Mouse (Mus musculus) heart, embryonic 14.5 days (tissue): ENCODE measurements at regions not wholly inside any gene's neighbourhood (a gene's known extent, or its start where the extent isn't known, plus 50 kb on each side); places are given as distances from the start of the nearest gene placed in this dataset.

Source experiments
- ATAC-seq: fragments of 200-750 bp; cut with Nextera tagmentation; 2 replicates; pipeline ENCODE4 v1.8.0; 2017; ENCODE audit warnings: low read depth, moderate TSS enrichment; ENCODE audit not compliant: insufficient number of reproducible peaks, insufficient read depth, low FRiP score
- H3K27ac ChIP-seq, 2 experiments: fragments of 200-500 bp in 1 of 2; fragments of 300-500 bp in 1 of 2; sonication (generic) in 1 of 2; replicated peaks in 1 of 2; 2 replicates each; pipeline ENCODE4 v1.5.1; 2012 to 2014; ENCODE audit warnings: low read depth in 2 of 2, low read length in 2 of 2, control low read depth in 1 of 2, mild to moderate bottlenecking in 1 of 2, mixed read lengths in 1 of 2; ENCODE audit not compliant: control insufficient read depth in 1 of 2, insufficient read depth in 1 of 2
- H3K27me3 ChIP-seq: fragments of 300-500 bp; sonication (generic); 2 replicates; pipeline ENCODE4 v1.6.1; 2014; ENCODE audit warnings: mild to moderate bottlenecking, low read length, control low read depth; ENCODE audit not compliant: control insufficient read depth, insufficient read depth
- H3K36me3 ChIP-seq: fragments of 300-500 bp; sonication (generic); 2 replicates; pipeline ENCODE4 v1.6.1; 2014; ENCODE audit warnings: mild to moderate bottlenecking, control low read depth, low read length, mixed read lengths; ENCODE audit not compliant: control insufficient read depth, insufficient read depth
- H3K4me1 ChIP-seq, 2 experiments: fragments of 200-500 bp in 1 of 2; fragments of 300-500 bp in 1 of 2; sonication (generic) in 1 of 2; 2 replicates each; pipeline ENCODE4 v1.6.1; 2012 to 2014; ENCODE audit warnings: low read length in 2 of 2, control low read depth in 1 of 2, mixed read lengths in 1 of 2; ENCODE audit not compliant: control insufficient read depth in 2 of 2, insufficient read depth in 2 of 2
- H3K4me2 ChIP-seq: fragments of 300-500 bp; sonication (generic); 2 replicates; pipeline ENCODE4 v1.6.1; 2014; ENCODE audit warnings: mild to moderate bottlenecking, low read length
- H3K4me3 ChIP-seq, 2 experiments: fragments of 200-500 bp in 1 of 2; fragments of 300-500 bp in 1 of 2; sonication (generic) in 1 of 2; 2 replicates each; pipeline ENCODE4 v1.5.1; 2012 to 2014; ENCODE audit warnings: low read length in 2 of 2, mild to moderate bottlenecking in 2 of 2, control low read depth in 1 of 2, low read depth in 1 of 2, moderate library complexity in 1 of 2; ENCODE audit not compliant: control insufficient read depth in 1 of 2, insufficient read depth in 1 of 2
- H3K9ac ChIP-seq: fragments of 300-500 bp; sonication (generic); 2 replicates; pipeline ENCODE4 v1.6.1; 2014; ENCODE audit warnings: mild to moderate bottlenecking, low read length
- H3K9me3 ChIP-seq: fragments of 300-500 bp; sonication (generic); 2 replicates; pipeline ENCODE4 v1.6.1; 2016; ENCODE audit warnings: low read length, control low read depth; ENCODE audit not compliant: control insufficient read depth
- whole genome bisulfite sequencing: fragments of 180-500 bp; shearing (Covaris S2); extraction: QIAGEN DNeasy Blood & Tissue Kit; methylation state at CpG from one replicate; pipeline ENCODE4 v1.1.7; 2014; 5-methylcytosine and 5-hydroxymethylcytosine counted together

DNA sequence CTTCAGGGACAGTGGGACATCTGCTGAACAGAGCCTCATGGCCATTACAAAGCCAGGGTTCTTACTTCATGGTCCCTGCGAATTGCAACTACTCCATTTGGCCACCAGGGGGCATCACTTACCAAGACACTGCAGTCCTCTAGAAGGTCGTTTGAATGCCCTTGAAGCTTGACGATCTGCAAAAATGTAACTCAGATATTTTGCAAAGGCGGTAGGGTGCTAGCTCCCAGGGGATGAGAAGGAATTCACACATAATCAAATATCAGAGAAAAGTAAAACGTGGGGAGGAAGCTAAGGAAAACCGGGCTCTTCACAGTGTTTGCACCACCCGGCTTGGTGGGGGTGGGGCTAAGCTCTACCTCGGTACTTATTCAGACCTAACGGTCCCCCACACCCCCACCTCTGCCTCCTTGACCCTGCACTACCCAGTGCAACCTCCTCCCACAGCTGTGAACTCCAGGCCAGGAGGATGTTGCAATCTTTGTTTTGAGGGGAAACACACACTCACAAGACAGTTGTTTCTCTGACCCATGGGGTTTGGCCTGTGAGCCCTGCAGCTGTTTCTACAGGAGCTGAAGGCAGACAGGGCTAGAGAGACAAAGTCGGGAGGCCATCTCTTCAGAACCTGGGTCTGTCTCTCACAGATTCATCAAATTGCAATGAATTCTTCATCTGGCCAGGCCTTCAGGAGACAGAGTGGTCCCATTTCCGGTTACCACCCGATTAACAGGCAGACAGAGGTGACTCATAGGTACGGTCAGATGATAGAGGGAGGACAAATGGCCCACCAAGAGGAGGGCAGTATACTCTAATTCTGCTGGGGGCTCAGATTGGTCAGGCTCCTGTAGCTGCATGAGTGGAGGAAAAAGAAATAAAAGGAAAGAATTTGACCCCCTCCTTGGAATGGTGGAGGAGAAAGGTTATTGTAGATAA, 85.3 kb upstream of the Fam49a start:
- peak; percentile 42 for ATAC-seq
- 9% methylated on average over 13 of the region's 13 CpGs for WGBS
- peak overlapping the region; percentile 26 to 32; a peak in 3 of 4 replicates for H3K4me3 ChIP-seq
- peak overlapping the region; percentile 67 for H3K4me2 ChIP-seq
- H3K36me3 ChIP-seq: no peaks in the 10 kb centered on the region
- H3K9ac ChIP-seq: peak overlapping the region; percentile 68
- H3K27me3 ChIP-seq: 0 out of 2 replicates have a peak, but pooled peaks cover 5% of the 10 kb centered on the region
- peaks cover 19 to 27% of the 10 kb centered on the region in 2 experiments for H3K4me1 ChIP-seq
- H3K27ac ChIP-seq: peak overlapping the region in 1 of 2 experiments; percentile 45; a peak in 1 of 4 replicates
- no peaks in the 10 kb centered on the region for H3K9me3 ChIP-seq

DNA sequence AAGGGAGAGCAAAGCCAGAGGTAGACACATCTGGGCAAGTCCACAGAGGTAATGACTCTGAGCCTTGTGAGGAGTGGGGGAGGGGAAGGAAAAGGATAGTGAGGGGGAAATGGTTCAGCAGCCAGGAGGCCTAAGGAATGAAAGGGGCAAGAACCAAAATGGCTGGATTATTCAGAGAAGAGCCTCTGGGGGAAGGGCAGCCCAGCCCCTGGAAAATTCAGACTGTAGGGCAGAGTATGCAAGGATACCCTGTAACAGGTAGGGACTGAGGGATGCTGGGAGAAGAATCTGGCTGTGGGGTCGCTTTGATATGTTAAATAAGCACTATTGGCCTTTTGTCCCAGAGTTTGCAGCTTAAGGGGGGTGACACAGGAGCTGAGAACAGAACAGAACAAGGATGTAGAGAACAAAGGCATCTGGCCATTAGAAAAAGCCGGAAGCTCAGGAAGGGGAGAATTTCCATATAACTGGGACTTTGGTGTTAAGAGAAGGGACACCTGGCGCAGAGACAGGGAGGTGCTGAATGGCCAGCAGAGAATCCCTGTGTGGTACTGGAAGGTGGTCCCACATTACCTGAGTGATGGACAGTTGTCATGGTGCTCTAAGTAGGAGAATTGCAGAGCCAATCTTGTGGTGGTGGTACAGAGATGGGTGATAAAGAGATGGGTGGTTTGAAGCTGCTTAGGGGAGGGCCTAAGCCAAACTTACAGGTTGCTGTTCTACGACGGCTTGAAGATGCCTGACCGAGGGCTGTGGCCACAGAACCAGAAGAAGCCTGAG, 84.5 kb upstream of the Fam49a start:
- Histone ChIP-seq H3K36me3 (no peaks in the 10 kb centered on the region), H3K27me3 (0 out of 2 replicates have a peak, but pooled peaks cover 5% of the 10 kb centered on the region), H3K9ac (no peak overlapping the region), H3K9me3 (no peaks in the 10 kb centered on the region), H3K27ac (no peak overlapping the region), H3K4me3 (no peak overlapping the region), H3K4me1 (peaks cover 19 to 27% of the 10 kb centered on the region in 2 experiments), H3K4me2 (no peak overlapping the region)
- 88% methylated on average over 6 of the region's 6 CpGs for WGBS
- no peak for ATAC-seq

DNA sequence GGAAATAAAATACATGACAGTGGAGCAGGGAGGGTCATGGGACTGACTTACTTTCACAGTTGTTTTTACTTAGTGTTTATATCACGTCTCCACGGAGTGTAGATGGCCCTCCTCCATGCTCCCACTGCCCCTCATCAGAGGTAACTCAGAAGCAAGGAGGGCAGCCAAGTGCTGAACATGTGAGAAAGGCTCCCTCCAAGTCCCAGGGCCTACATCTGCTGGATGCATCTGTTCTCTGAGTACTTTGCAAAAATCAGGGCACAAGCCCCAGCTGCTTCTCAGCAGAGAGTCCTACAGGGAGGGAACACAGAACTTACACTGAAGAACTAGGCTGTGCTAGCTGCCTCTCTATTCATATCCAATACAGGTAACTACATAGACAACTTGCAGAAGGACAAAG, 83.5 kb upstream of the Fam49a start:
- H3K27ac ChIP-seq: no peak overlapping the region
- ATAC-seq: no peak
- no peak overlapping the region for H3K9ac ChIP-seq
- peaks cover 19 to 27% of the 10 kb centered on the region in 2 experiments for H3K4me1 ChIP-seq
- 71% methylated on average over 2 of the region's 2 CpGs for WGBS
- H3K9me3 ChIP-seq: no peaks in the 10 kb centered on the region
- no peak overlapping the region for H3K4me3 ChIP-seq
- no peaks in the 10 kb centered on the region for H3K36me3 ChIP-seq
- 0 out of 2 replicates have a peak, but pooled peaks cover 5% of the 10 kb centered on the region for H3K27me3 ChIP-seq
- H3K4me2 ChIP-seq: no peak overlapping the region

DNA sequence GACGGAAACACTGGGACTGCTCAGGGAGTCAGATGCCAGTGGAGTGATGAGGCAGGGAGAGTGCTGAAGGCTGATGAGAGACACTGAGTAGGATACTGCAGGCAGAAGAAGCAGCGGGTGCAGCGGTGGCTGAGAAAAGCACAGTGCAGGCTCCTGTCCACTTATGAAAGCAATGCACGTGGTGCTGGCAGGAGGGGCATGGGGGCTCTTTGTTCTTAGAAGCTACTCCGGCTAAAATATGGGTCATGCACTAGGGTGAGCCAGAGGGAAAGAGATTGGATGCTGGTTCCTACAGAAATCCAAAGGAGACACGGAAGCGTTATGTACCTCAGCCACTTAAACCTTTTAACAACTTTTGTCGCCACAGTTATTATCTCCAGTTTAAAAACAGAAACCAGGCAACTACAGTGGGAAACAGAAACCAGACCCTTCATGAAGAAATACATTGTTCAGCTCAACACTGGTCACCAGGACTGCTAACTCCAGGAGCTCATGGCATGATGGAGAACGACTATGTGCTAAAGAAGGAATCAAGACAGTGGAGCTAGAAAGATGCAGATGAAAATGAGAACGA, 82.6 kb upstream of the Fam49a start:
- H3K4me2 ChIP-seq: peak overlapping the region; percentile 36
- ATAC-seq: peak; percentile 85
- no peak overlapping the region for H3K4me3 ChIP-seq
- no peaks in the 10 kb centered on the region for H3K9me3 ChIP-seq
- H3K9ac ChIP-seq: no peak overlapping the region
- peak overlapping the region; percentile 41 to 59 for H3K27ac ChIP-seq
- H3K36me3 ChIP-seq: no peaks in the 10 kb centered on the region
- peaks cover 19 to 27% of the 10 kb centered on the region in 2 experiments for H3K4me1 ChIP-seq
- 0 out of 2 replicates have a peak, but pooled peaks cover 5% of the 10 kb centered on the region for H3K27me3 ChIP-seq
- WGBS: 12% methylated on average over 10 of the region's 10 CpGs

DNA sequence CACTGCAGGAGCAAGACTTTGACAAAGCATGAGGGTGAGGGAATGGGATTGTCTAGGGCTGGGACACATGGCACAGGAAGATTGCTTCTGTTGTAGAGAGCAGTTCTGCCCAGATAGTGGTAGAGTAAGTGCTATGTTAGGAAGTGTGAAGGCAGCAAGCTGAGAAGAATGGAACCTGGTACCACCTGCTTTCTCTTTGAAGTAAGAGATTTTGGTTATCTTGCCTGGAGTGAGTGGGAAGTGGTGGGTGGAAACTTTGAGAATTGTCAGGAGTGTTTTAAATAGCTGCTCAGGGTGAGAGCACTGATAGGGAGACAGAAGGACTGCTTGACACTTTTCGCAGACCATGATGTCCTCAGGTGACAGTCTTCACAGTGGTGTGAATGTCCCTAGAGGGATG, 81.0 kb upstream of the Fam49a start:
- WGBS: 44% methylated on average over 1 of the region's 1 CpGs
- no peak for ATAC-seq
- H3K27ac ChIP-seq: no peak overlapping the region
- no peaks in the 10 kb centered on the region for H3K36me3 ChIP-seq
- H3K4me1 ChIP-seq: peaks cover 19 to 27% of the 10 kb centered on the region in 2 experiments
- no peaks in the 10 kb centered on the region for H3K9me3 ChIP-seq
- H3K9ac ChIP-seq: no peak overlapping the region
- H3K27me3 ChIP-seq: no peaks in the 10 kb centered on the region
- H3K4me2 ChIP-seq: no peak overlapping the region
- H3K4me3 ChIP-seq: no peak overlapping the region

DNA sequence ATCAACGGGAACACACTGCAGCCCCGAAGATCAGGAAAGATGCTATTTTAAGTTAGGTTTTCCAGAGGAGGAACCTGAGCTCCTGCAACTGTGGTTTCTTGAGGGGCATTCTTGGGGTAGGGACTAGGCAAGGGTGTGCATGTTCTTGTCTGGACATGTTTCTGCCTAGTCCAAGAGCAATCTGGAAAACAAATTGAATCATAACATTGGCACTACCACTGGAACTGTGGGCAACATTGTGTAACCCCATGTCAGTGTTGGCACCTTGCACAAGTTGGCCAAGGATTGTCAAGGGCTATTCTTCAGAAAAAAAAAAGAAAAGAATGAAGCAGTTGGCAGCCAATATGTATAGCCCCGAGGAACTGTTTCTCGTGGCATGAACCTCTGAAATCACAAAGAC, 80.3 kb upstream of the Fam49a start:
- no peaks in the 10 kb centered on the region for H3K9me3 ChIP-seq
- 74% methylated on average over 4 of the region's 4 CpGs for WGBS
- H3K27ac ChIP-seq: no peak overlapping the region
- H3K36me3 ChIP-seq: no peaks in the 10 kb centered on the region
- no peak overlapping the region for H3K4me3 ChIP-seq
- no peak for ATAC-seq
- H3K4me1 ChIP-seq: peaks cover 17 to 24% of the 10 kb centered on the region in 2 experiments
- no peaks in the 10 kb centered on the region for H3K27me3 ChIP-seq
- no peak overlapping the region for H3K4me2 ChIP-seq
- no peak overlapping the region for H3K9ac ChIP-seq

DNA sequence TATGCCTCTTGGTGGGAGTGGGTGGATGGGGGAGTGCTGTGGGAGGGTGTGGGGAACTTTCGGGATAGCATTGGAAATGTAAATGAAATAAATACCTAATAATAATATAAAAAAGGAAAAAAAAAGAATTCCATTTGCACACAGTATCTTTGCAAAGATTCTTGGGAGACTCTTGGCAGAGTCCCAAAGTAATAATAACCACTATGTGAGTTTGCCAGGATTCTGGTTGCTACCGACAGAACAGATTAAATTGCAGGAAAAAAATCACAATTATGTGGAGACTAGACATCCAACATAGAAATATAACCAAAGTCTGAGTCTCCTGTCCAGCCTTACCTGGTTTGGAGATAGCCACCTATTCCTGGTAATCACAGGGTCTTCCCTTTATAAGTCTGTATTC, 75.6 kb upstream of the Fam49a start:
- Histone ChIP-seq H3K9ac (no peak overlapping the region), H3K27me3 (no peaks in the 10 kb centered on the region)

More for the DNA sequence above, 75.6 kb upstream of the Fam49a start:
- Histone ChIP-seq H3K4me1 (peaks cover 0 to under 1% of the 10 kb centered on the region in 2 experiments; a peak in 1 of 4 replicates), H3K4me3 (no peak overlapping the region), H3K4me2 (no peak overlapping the region), H3K9me3 (no peaks in the 10 kb centered on the region), H3K36me3 (no peaks in the 10 kb centered on the region), H3K27ac (no peak overlapping the region)
- WGBS: 75% methylated on average over 2 of the region's 2 CpGs
- ATAC-seq: no peak
